Mouse (Mus musculus) olfactory bulb, adult 2 months (tissue): Measurements from ENCODE around the gene Vgll4. TPM values are rescaled to one million over a fixed set of nuclear protein-coding genes. Genes with fewer than 3 reads are reported as not detected.

Source experiments
- H3K27ac ChIP-seq: fragments of 200-500 bp; 2 replicates; pipeline ENCODE4 v1.5.1; 2012; ENCODE audit warnings: low read depth, low read length; ENCODE audit not compliant: insufficient read depth
- H3K4me1 ChIP-seq: fragments of 200-500 bp; 2 replicates; pipeline ENCODE4 v1.6.1; 2012; ENCODE audit warnings: low read length; ENCODE audit not compliant: control insufficient read depth, insufficient read depth
- H3K4me3 ChIP-seq: fragments of 200-500 bp; 2 replicates; pipeline ENCODE4 v1.5.1; 2012; ENCODE audit warnings: mild to moderate bottlenecking, low read depth, low read length, moderate library complexity; ENCODE audit not compliant: insufficient read depth
- CTCF ChIP-seq: fragments of 200-500 bp; IDR thresholded peaks from 2 replicates; pipeline ENCODE4 v1.5.1; 2012; ENCODE audit warnings: low read depth, mild to moderate bottlenecking, low read length, moderate library complexity; ENCODE audit not compliant: insufficient read depth
- POLR2A ChIP-seq: fragments of 200-500 bp; IDR thresholded peaks from 2 replicates; pipeline ENCODE4 v1.6.1; 2012; ENCODE audit warnings: mild to moderate bottlenecking, low read depth, low read length, moderate library complexity; ENCODE audit not compliant: insufficient read depth
- WGBS: fragments of 180-500 bp; shearing (Covaris S2); methylation state at CpG from one replicate; pipeline ENCODE4 v1.1.7; 2018; 5-methylcytosine and 5-hydroxymethylcytosine counted together
- polyA plus RNA-seq: library from polyadenylated mRNA; stranded (reverse); fragments of >200 nt; gene quantifications from 2 replicates; pipeline ENCODE4 v1.2.4, GENCODE M21; 2012; ENCODE audit warnings: low replicate concordance; ENCODE audit not compliant: missing spikeins, insufficient read depth, insufficient read length

Gene Vgll4
- polyA plus RNA-seq, 1 experiment: not detected

GRCm38 (mm10) chr6:114812322-114812721, 157.5 kb downstream of the Vgll4 start:
- Histone ChIP-seq H3K4me3 (no peak overlapping the region), H3K27ac (no peak overlapping the region), H3K4me1 (no peaks in the 10 kb centered on the region)
- WGBS: 73% methylated on average over 5 of the region's 5 CpGs
- TF ChIP-seq CTCF (no peak), POLR2A (no peak)

Other genes starting within 250 kb of the Vgll4 start
- gene Tamm41, start 67.9 kb upstream of the Vgll4 start, polyA plus RNA-seq: not detected in 2 replicates
- 93.0 TPM in 1 of 2 replicates, not detected in the other for gene Syn2, start 164.9 kb upstream of the Vgll4 start, polyA plus RNA-seq